Mouse (Mus musculus): ENCODE data around the gene Il17ra.

DNA sequence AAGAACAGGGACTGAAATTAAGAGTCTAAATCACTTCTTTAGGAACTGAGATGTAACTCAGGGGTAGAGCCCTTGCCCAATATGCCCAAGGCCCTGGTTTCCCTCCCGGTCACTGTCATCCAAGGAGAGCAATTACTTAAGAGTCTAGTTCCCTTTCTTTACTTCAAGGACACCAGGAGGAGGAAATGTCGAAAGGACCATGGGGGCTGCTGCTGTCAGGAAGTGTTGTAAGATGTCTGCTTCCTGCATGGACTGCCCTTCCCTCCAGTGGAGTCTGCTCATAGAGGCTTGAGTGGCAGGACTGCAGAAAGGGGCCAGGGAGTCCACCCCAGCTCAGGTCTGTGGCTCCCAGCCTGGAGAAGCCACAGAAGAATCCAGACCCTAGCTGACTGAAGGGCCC is 16.3 kb downstream of the Il17ra start:
- TF ChIP-seq CTCF (IDR thresholded peaks at IDR 0.05; ENCODE audit: low read depth): no peak
- TF ChIP-seq EP300 (IDR thresholded peaks at IDR 0.05; ENCODE audit: low read depth): peak; percentile 48

All from liver, postnatal 0 days (tissue).